Mouse (Mus musculus) skeletal muscle tissue, adult 2 months (tissue): ENCODE data around the gene Ift122.

ENCODE experiments used
- DNase-seq: peaks from one replicate; pipeline ENCODE4 v3.0.0-alpha.2; 2012; ENCODE audit warnings: low read depth, low spot score

Gene Ift122

DNA sequence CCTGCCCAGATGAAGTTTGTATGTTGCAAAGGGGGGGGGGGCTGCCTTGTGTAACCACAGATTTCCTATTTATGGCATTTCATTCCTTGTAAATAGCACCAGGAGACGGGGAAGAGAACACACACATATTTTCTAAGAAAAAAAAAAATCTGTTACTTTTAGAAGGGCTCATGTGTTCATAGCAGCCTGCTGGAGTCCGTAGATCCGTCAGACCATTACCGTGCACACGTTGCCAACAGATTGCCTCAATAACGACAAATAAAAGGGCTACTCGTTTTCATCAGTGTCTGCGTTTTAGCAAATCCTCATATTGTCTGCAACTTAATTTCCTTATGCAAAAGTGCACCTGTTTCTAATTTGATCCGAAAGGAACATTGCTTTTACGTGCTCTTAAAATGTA lies 73.1 kb downstream of the Ift122 start:
- DNase-seq, result no peak

DNA sequence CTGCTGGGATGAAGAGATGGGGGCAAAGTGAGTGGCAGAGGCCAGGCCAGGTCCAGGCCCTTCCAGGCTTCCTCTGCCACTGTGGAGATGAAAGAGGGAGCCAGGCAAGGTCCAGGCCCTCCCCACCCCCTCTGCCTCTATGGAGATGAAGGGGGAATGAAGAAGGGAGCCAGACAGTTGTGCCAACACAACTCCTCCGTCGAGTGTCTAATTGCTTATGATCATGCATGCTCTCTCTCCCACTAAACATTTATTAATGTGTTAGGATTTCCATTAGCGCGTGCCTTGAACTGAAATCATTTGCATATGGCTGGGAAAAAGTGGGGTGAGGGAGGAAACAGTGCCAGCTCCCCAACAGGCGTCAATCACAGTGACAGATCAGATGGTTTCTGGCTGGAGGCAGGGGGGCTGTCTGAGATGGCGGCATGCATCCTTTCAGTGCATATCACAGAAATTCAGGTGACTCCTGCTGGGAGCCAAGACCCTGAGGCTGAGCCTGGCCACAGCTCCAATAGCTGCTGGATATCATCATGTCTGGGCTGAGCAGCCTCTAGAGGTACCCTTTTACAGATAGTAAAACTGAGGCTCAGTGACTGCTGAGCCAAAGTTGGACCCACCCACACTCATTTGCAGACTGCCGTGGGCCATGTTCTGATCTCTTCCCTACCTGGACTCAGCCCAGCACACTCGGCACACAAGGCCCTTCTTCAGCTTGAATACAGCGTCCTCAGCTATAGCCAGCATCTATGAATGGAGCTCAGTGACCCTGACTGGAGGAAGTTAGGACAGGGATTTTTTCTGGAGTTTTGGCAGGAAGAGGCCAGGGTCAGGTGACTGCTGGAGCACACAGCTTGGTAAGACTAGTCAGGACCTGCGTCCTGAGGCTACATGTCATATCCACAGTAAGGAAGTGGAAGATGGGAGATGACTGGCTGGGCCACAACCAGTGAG lies 74.3 kb downstream of the Ift122 start:
- no peak for DNase-seq

DNA sequence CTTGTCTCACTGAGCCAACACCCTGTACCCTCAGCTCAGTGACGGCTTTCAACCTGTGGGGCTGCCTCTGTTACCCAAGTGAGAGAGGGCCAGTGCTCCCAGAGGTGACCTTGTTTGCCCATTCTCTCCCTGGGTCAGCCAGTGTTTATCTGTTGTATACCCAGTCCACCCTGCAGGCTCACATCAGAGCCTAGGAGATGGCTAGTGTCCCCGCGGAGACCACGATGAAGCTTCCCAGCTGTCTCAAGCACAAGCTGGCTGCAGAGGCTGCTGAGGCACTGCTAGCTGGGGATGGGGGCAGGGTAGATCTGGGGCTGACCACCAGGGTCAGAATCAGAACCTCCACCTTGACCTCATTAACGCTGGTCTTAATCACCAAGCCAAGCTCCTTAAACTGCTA lies 76.7 kb downstream of the Ift122 start:
- DNase-seq, result no peak

DNA sequence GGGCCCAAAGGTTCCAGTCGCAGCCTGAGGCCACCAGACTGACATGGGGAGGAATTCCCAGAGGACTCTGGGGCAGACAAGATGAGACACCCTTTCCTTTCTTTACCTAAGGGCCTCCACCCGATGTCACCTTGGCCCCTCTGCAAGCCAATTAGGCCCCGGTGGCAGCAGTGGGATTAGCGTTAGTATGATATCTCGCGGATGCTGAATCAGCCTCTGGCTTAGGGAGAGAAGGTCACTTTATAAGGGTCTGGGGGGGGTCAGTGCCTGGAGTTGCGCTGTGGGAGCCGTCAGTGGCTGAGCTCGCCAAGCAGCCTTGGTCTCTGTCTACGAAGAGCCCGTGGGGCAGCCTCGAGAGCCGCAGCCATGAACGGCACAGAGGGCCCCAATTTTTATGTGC lies 78.4 kb downstream of the Ift122 start, which contains the start of gene Rho:
TSS of gene Rho (plus strand) at position 110 of the 400 bp plus-strand sequence.
- no peak for DNase-seq

DNA sequence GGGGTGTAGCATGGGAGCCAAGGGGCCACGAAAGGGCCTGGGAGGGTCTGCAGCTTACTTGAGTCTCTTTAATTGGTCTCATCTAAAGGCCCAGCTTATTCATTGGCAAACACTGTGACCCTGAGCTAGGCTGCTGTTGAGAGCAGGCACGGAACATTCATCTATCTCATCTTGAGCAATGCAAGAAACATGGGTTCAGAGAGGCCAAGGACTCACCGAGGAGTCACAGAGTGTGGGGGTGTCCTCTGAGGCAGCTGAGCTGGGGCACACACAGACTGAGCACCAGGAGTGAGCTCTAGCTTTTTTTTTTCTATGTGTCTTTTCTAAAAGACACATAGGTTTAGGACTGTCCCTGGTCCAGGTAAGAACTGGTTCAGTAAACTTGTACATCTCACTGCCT lies 79.1 kb downstream of the Ift122 start:
- DNase-seq, result no peak

DNA sequence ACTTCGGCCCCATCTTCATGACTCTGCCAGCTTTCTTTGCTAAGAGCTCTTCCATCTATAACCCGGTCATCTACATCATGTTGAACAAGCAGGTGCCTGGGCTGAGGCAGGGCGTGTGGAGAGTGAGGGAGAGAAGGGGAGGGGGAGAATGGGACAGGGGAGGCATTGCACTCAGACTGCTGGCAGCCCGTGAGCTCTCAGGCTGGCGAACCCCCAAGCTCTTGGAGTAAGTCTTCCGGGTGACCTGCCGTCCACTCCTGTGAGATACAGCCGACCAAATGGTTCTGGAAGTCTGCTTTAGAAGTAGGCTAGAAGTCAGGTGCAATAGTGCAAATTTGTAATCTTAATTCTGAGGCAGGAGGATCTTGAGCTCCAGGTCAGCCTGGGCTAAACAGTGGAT lies 82.3 kb downstream of the Ift122 start:
- DNase-seq, result no peak

DNA sequence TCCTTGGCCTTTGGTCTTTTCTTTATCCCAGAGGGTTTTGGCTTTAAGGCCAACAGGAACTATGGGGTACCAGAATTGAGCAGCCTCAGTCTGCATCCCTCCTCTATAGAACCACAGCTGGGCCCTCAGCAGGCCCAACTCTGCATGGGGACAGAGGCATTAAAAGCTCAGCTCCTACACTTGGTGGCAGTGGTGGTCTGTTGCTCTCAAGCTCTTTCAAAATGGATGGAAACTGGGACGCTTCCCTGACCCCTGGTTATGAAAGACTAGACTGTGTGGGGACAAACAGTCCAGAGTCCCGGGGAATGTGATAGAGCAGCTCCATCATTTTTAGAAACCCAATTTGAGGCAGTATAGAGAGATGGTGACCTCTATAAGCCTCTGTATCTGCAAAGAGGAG lies 84.7 kb downstream of the Ift122 start:
- no peak for DNase-seq

DNA sequence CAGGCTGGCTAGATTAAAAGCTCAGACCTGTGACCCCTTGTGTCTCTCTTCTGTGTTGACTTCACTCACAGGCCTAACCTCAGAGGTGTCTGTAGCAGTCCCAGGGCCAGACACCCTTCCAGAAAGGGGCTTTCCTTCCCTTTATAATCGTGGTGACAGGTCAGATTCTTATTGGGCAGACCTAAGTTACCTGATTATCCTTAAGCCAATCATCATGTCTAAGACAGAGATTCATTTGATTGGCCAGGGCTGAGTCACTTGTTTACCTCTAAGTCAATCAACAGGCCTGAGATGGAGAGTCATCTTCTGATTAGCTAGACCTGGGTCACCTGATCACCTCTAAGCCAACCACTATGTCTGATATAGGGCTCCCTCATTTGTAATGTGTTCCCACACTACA lies 85.5 kb downstream of the Ift122 start:
- no peak for DNase-seq

DNA sequence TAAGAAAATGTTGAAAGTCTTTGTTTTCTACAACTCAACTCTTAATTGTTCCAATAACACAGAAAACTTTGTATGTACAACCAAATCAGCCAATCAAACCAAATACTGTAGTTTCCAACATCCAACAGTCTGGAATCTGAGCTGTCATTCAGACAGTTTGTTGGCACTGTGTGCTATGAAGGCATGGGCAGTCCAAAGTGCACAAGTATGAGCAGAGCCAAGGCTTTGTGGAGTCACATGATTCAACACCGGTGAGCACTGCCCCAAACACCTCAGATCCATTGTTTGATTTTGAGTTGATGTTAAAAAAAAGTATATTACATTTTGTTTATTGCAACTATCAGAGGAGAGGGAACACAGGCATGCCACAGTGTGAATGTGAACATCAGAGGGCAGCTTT lies 87.3 kb downstream of the Ift122 start:
- no peak for DNase-seq

DNA sequence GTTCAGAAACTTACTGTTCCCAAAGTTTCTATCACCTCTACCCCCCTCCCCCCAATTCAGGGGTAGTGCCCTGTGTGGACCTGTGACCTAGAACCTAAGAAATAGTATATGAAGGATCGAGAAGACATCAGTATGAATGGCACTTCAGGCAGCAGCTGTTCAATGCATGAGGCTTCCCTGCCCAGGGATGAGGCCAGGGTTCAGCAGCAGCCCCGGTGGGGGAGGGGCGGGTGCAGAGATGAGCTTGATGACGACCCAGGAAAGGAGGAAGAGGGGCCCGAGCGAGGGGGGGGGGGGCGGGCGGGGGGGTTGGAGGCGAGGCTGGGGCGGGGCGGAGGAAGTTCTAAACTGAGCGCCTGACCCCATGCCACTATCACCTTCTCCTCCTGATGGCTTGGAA lies 87.9 kb downstream of the Ift122 start:
- no peak for DNase-seq

DNA sequence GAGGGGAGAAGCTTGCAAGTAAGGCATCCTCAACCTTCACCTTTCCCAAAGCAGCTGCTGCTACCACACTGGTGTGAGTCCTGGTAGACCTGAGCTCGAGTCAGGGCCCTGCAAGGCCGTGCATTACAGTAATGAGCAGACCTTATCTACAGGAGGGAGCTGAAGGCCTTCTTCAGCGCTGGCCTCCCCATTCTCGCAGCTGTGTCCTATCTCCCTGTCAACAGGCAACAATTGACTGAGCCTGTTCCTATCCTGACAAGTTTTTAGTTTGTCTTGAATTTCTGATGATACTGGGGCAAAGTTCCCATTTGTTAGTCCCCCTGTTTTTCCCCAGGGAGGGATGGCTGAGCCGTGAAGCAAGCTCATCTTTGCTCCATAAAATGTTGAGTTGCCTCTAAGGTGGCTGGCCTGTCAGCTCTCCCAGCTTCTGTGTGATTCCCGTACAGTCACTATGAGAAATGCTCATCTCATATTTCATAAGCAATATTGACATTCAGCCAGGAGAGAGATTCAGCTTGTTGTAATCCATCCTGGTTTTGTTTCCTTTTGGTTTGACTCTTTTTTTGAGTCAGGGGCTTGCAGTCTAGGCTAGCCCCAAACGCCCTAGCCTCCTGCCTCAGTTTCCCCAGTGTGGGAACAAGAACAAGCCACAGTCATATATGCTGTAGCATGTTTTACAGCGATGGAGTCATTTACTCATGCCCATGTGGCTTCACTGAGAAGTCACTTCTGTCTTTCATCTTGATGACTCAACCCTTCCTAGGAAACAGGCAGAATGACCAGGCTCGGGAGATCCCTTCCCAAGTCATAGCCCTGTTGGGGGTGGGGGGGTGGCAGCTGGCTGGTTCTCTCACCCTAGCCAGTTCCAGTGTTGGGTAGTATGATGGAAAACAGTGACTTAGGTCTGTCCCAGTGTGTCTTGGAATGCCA lies 90.5 kb downstream of the Ift122 start:
- DNase-seq, result no peak

DNA sequence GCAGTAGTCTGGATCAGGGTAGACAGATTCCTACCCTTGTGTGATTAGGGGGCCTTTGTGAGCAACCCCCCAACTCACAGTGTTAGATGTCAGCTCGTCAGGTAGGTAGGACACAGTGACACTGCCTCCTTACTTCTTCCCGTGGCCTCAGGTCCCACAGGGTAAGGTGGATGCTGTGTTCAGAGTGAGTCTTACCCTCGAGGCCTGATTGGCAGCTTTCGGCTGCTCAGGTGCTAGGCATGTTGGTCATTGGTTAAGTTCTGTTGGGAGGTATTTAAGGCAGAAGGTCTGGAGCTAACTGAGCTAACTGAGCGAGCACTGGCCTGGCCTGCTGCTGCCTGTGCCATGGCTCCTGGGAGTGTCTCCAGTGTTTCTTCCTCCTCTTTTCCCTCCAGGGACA lies 91.4 kb downstream of the Ift122 start, which contains the start of gene H1foo:
TSS of gene H1foo (plus strand) at position 301 of the 400 bp plus-strand sequence.
- DNase-seq, result no peak

DNA sequence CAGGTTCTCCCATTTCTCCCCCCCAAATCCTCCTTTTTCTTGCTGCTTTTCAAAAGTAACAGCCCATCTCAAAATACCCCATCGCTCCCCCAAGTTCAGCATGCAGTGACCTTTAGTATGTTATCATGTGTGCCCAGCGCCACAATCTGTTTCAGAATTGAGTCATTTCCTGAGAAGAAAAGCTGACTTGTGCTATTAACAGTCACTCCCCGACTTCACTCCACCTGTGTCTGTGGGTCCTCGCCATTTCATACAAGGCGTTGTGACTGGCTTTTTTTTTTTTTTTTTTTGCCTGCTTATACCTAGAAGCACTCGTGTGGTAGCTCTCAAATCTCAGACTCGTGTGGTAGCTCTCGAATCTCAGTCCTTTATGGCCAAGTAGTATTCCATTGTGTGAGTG lies 92.4 kb downstream of the Ift122 start:
- DNase-seq, result no peak

DNA sequence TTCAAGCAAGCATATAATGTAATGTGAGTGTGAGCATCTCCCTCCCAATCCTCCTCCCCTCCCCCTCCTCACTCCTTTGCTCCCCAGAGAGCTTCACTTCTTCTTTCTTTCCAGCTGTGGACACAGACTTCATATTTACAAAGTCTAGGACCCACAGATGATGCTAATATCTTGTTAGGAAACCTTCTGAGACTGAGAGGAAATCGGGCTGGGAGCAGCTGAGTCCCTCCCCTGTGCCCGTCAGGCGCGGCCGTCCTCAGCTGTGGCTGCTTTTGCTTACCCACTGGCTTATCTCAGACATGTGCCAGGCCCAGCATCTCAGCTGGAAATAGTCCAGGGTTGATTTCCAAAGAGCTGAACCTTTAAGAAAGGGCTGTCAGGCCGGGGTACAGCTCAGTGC lies 93.1 kb downstream of the Ift122 start:
- no peak for DNase-seq

DNA sequence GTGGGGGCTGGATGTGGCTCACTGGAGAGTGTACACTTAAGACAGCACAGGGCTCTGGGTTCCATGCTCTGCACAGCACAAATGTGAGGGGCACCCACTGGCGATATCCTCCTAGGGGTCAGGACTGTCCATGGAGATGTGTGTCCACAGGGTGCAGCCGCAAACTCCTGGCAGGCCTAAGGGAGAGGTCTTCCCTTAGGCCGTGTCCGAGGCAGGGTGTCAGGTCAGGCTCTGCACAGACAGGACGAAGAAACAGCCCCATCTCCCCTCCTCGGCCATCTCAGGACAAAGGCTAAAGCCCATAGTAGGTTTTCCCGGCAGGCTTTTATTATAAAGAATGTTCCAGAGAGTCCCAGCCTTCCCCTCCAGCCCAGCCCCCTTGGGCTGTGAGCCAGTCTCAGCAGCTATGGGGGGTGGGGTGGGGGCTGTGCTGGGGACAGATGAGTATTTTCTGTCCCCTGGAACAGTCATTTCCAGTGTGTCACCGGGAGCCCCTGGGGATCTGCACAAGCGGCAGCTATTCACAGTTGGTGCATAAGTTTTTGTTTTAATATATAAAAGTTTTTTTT lies 101.3 kb downstream of the Ift122 start:
- DNase-seq, result no peak

DNA sequence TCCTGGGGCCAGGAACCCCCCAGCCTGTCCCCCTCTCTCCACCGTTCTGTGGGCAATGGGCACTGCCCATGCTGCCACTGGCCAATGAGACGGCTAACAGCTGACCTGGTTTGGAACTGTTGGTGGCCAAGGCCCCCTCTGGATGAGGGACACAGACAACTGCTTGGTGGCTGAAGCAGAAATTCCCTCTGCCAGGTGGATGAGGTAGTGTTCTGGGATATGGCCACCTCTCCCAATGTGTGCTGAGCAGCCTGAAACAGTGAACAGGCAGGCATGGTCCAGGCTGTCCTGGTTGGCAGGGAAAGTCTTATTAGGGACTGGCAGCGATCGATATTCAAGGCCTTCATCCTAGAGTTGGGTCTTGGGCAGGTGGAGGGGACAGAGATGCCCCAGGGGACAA lies 101.9 kb downstream of the Ift122 start:
- DNase-seq, result no peak

DNA sequence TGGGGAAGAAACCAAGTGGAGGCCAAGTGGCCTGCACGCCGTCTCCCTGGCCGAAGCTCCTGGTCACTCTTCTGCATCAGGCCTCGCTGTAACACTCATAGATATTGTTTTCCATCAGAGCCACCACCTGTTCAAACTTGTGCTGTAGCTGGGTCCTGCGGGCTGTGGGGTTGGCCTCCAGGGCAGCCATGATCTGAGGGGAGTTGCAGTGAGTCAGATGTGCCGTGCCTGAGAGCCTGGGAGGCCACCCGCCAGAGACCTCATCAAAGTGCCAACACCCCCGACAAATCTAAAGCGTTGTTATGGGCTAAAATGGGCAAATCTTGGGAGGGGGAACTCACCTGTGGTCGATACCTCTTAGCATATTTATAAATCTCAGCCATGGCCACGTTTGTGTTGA lies 102.4 kb downstream of the Ift122 start:
- no peak for DNase-seq

DNA sequence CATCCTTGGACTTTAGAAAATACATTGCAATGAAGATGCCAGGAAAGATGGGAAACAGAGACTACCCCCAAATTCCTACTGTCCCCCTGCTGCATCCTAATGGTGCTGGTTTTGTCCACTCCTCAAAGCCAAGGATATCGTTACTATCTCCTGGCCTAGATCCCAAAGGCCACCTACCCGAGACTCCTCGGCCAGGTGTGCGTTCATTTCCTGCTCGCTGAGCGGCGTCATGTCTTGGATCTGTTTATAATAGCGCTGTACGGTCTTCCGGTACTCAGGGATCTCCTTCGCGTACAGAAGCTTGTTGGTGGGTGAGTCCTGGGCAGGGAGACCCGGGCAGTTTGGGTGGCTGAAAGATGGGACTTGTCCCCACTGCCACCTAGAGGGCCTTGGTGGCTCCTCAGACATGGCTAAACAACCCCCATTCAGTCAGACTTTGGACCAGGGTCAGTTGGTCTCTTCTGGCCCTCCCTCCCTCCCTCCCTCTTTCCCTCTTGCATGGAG lies 103.2 kb downstream of the Ift122 start:
- no peak for DNase-seq

DNA sequence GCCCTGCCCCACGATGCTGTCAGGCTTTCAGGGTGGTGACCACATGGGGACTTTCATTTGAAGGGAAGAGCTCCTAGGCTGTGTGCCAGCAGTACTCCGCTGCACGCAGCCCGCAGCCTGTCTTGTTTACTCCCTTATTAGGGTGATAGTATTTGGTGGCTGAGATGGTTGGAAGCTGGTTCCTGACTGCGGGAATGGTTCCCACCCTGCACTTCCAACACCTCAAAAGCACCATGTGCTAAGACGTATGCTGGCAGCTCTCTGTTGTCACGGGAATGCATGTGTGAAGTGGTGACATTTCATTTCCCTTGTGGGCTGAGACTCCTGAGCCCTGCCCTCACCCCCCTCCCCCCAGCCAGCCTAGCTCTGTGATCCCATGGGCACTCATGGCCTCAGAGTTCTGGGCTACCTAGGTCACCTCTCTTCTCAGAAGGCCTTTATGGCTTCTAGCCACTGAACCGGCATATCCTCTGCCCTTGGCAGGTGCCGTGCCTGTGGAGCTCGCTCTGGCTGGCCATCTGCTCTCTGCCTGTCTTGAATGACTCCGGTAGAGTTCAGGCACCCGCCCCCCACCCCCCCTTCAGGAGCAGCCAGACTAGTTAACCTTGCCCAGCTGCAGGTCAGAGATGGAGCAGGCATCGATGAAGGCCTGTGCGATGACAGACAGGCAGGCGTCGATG lies 103.8 kb downstream of the Ift122 start:
- peak; percentile 90 for DNase-seq

DNA sequence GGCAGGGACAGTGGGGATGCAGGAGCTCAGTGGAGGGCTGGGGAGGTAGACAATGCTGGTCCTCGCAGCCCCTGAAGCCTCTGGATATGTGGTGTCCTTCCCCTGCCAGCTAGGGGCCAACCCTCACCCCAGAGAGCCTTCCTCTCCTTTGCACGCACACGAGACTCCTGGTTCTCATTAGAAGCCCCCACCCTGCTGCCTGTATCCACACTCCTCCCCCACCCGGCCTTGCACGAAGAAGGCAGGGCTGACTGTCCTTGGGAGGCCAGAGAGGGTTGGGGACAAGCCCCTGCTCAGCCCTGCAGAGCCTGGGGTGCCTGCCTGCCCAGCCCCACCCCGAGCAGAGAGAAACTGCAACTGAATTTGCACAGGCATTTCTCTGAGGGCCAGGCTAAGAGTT lies 104.4 kb downstream of the Ift122 start:
- no peak for DNase-seq

DNA sequence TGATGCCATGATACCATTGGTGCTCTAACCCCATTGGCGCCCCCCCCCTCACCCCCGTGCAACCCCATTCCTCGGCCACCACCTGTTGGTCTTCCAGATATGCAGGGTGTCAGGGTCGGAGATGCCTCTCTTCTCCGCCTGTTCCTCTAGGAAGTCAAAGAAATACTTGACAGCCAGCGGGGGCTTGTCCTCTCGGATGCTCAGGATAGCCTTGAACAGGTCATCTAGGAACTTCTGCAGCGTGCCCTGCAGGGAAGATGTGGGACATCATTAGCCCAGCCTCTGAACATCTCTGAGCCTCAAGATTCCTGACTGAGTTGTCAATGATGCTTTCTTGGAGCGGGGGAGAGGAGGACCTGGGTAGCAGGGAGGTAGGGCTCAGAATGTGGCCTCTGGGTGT lies 105.2 kb downstream of the Ift122 start:
- DNase-seq, result no peak
